Mouse (Mus musculus) granulocyte monocyte progenitor cell, adult 5-6 weeks (primary cell): ENCODE measurements around the gene Rad51c. TPM values are rescaled to one million over a fixed set of nuclear protein-coding genes. Genes with fewer than 3 reads are reported as not detected.

Source experiments
- ATAC-seq: replicated peaks from 2 replicates; pipeline ENCODE4 v1.8.0; 2016; ENCODE audit warnings: mild to moderate bottlenecking, moderate TSS enrichment, inconsistent platforms; ENCODE audit not compliant: poor library complexity, severe bottlenecking
- total RNA-seq, 2 experiments: library from RNA; stranded (forward) in 1 of 2; stranded (reverse) in 1 of 2; fragments of 200-712, 200-1000 nt in 1 of 2; fragments of >200 nt in 1 of 2; fragmentation: Nextera tagmentation in 1 of 2; gene quantifications; 2 replicates each; pipeline ENCODE4 v1.2.3; 2014 to 2017

The Rad51c gene
- total RNA-seq, 2 experiments from 2014 or later, result 1.8 to 6.3 TPM

GRCm38 (mm10) chr11:87385676-87386075 lies 19.1 kb downstream of the Rad51c start:
- ATAC-seq, result no peak

- no peak for ATAC-seq
These were observed 20.2 kb downstream of the Rad51c start for GRCm38 (mm10) chr11:87384551-87384950.

GRCm38 (mm10) chr11:87367865-87368580 lies 36.7 kb downstream of the Rad51c start:
- peak; percentile 99 for ATAC-seq

DNA sequence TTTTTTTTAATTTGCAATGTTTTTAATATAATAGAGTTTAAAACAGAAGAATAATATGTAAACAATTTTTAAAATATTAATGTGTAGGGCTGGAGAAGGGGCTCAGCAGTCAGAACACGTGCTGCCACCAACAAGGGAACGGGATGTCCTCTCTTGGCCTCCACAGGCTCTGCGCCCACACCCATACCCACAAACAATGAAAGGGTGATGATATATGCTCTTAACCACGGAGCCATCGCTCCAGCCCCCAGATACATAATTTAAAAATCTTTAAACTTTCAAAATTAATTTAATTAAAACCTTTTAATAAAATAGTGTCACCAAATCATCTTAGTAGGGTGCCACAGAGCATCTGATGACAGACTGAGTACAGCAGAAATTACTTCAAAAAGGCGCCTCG lies 37.7 kb downstream of the Rad51c start:
- ATAC-seq, result no peak

GRCm38 (mm10) chr11:87365120-87365519 lies 39.6 kb downstream of the Rad51c start:
- ATAC-seq, result no peak

GRCm38 (mm10) chr11:87359262-87359612 lies 45.5 kb downstream of the Rad51c start:
- no peak for ATAC-seq

GRCm38 (mm10) chr11:87358331-87359261 lies 46.2 kb downstream of the Rad51c start, which contains the start of gene Ppm1e:
Gene Ppm1e, minus strand, starts transcription at chr11:87359023.
- ATAC-seq, result peak; percentile 90

- peak; percentile 33; the same call in 1 of the 2 replicates for ATAC-seq
These were observed 47.1 kb downstream of the Rad51c start for GRCm38 (mm10) chr11:87357317-87358300.

- no peak for ATAC-seq
These were observed 49.9 kb downstream of the Rad51c start for GRCm38 (mm10) chr11:87354861-87355260.

GRCm38 (mm10) chr11:87353646-87354170 lies 51.0 kb downstream of the Rad51c start:
- no peak for ATAC-seq

Other genes with a start within 250 kb of the Rad51c start
- gene Ppm1e, start 45.9 kb downstream of the Rad51c start, total RNA-seq (2014; fragmentation: Nextera tagmentation), result 0.56 TPM in 1 of 2 replicates, not detected in the other
- 1.8 and 2.0 TPM in 2 replicates for gene Ppm1e, start 45.9 kb downstream of the Rad51c start, total RNA-seq (2017)
- gene Tex14, start 111 bp upstream of the Rad51c start, total RNA-seq (2014; fragmentation: Nextera tagmentation), result not detected in 2 replicates
- gene Tex14, start 111 bp upstream of the Rad51c start, total RNA-seq (2017), result not detected in 2 replicates
- not detected in 2 replicates for gene Gm11492, start 161.7 kb upstream of the Rad51c start, total RNA-seq (2014; fragmentation: Nextera tagmentation)
- not detected in 2 replicates for gene Gm11492, start 161.7 kb upstream of the Rad51c start, total RNA-seq (2017)
- gene Sept4, start 163.9 kb upstream of the Rad51c start, total RNA-seq (2014; fragmentation: Nextera tagmentation), result 4.7 TPM in 1 of 2 replicates, not detected in the other
- gene Sept4, start 163.9 kb upstream of the Rad51c start, total RNA-seq (2017), result 1.3 TPM in 1 of 2 replicates, not detected in the other
- 25.2 and 25.4 TPM in 2 replicates for gene Mtmr4, start 187.2 kb upstream of the Rad51c start, total RNA-seq (2014; fragmentation: Nextera tagmentation)
- 20.3 and 22.6 TPM in 2 replicates for gene Mtmr4, start 187.2 kb upstream of the Rad51c start, total RNA-seq (2017)
- gene Hsf5, start 212.2 kb upstream of the Rad51c start, total RNA-seq (2014; fragmentation: Nextera tagmentation), result not detected in 2 replicates
- gene Hsf5, start 212.2 kb upstream of the Rad51c start, total RNA-seq (2017), result not detected in 2 replicates